In genomic region chr5:73753827-73754226, GRCm38 (mm10) we compare ENCODE assay signal across 14 mouse cellular contexts.
"Had no signal": no experiment of that assay in that cellular context is flagged by ENCODE, and none has a peak within 500 bp of the region (broad histone marks: within the 10 kb centered on the region; RNA-seq: fewer than 3 reads in every experiment).

No protein-coding gene starts in this region.

- H3K4me2 ChIP-seq: liver, embryonic 12.5 days; lung, embryonic 15.5 days; midbrain, embryonic 11.5 days; midbrain, embryonic 15.5 days had no signal

- H3K9me3 ChIP-seq: liver, embryonic 12.5 days; lung, embryonic 15.5 days; megakaryocyte, embryonic 14.5 days; midbrain, embryonic 15.5 days had no signal

- H3K27ac ChIP-seq: liver, embryonic 12.5 days; lung, embryonic 15.5 days; macrophage; midbrain, embryonic 15.5 days had no signal

- ATAC-seq: liver, embryonic 12.5 days; midbrain, embryonic 15.5 days had no signal

- H3K9ac ChIP-seq: liver, embryonic 12.5 days; lung, embryonic 15.5 days; midbrain, embryonic 15.5 days had no signal

- H3K27me3 ChIP-seq: liver, embryonic 12.5 days; megakaryocyte, embryonic 14.5 days; midbrain, embryonic 15.5 days had no signal

- H3K4me1 ChIP-seq: liver, embryonic 12.5 days; megakaryocyte, embryonic 14.5 days; midbrain, embryonic 15.5 days had no signal

- H3K36me3 ChIP-seq: liver, embryonic 12.5 days; lung, embryonic 15.5 days; midbrain, embryonic 15.5 days had no signal

- H3K4me3 ChIP-seq: liver, embryonic 12.5 days; lung, embryonic 15.5 days; megakaryocyte, embryonic 14.5 days; midbrain, embryonic 15.5 days had no signal

- DNase-seq: kidney, adult 9 months; kidney, postnatal 14 days; left cerebral cortex, postnatal 4 days; lung, postnatal 14 days; right cerebral cortex, postnatal 4 days; spleen, adult 18-20 months; thymus, adult 18-20 months; thymus, postnatal 14 days had no signal
